Mouse (Mus musculus) cerebellum, adult 11-12 months (tissue): ENCODE data around the gene Mapk1ip1.

Experiments
- DNase-seq: peaks from one replicate; pipeline ENCODE4 v3.0.0; 2022

Mapk1ip1 gene

GRCm38 (mm10) chr7:138845544-138846391 is at the start of gene Mapk1ip1, which contains the start of gene Ppp2r2d:
Gene Mapk1ip1, minus strand, starts transcription at chr7:138846273.
Gene Ppp2r2d, plus strand, starts transcription at chr7:138846079.
- peak; percentile 97 for DNase-seq

- DNase-seq = no peak
Measured at GRCm38 (mm10) chr7:138885365-138886289, 39.6 kb upstream of the Mapk1ip1 start.

- no peak for DNase-seq
Measured at GRCm38 (mm10) chr7:138883724-138884123, 37.7 kb upstream of the Mapk1ip1 start.

GRCm38 (mm10) chr7:138875031-138875430 is 29.0 kb upstream of the Mapk1ip1 start:
- no peak for DNase-seq

GRCm38 (mm10) chr7:138872956-138873355 is 26.9 kb upstream of the Mapk1ip1 start:
- no peak for DNase-seq

GRCm38 (mm10) chr7:138868316-138868715 is 22.2 kb upstream of the Mapk1ip1 start:
- DNase-seq = no peak

- no peak for DNase-seq
Measured at GRCm38 (mm10) chr7:138867286-138867685, 21.2 kb upstream of the Mapk1ip1 start.

GRCm38 (mm10) chr7:138864776-138865175 is 18.7 kb upstream of the Mapk1ip1 start:
- no peak for DNase-seq

- no peak for DNase-seq
Measured at GRCm38 (mm10) chr7:138863950-138864572, 18.0 kb upstream of the Mapk1ip1 start.

- no peak for DNase-seq
Measured at GRCm38 (mm10) chr7:138856670-138857069, 10.6 kb upstream of the Mapk1ip1 start.

- no peak for DNase-seq
Measured at GRCm38 (mm10) chr7:138854201-138854600, 8.1 kb upstream of the Mapk1ip1 start.

- no peak for DNase-seq
Measured at GRCm38 (mm10) chr7:138853417-138854031, 7.5 kb upstream of the Mapk1ip1 start.

GRCm38 (mm10) chr7:138850083-138850482 is 4.0 kb upstream of the Mapk1ip1 start:
- no peak for DNase-seq

GRCm38 (mm10) chr7:138848028-138848920 is 2.2 kb upstream of the Mapk1ip1 start:
- DNase-seq = no peak

GRCm38 (mm10) chr7:138847316-138848027 is 1.4 kb upstream of the Mapk1ip1 start:
- DNase-seq = no peak

GRCm38 (mm10) chr7:138846502-138846991 is 474 bp upstream of the Mapk1ip1 start:
- no peak for DNase-seq

GRCm38 (mm10) chr7:138845111-138845510 is 962 bp downstream of the Mapk1ip1 start:
- DNase-seq = no peak

- DNase-seq = no peak
Measured at GRCm38 (mm10) chr7:138843421-138843820, 2.7 kb downstream of the Mapk1ip1 start.

- DNase-seq = no peak
Measured at GRCm38 (mm10) chr7:138841436-138842151, 4.5 kb downstream of the Mapk1ip1 start.

GRCm38 (mm10) chr7:138840594-138841021 is 5.5 kb downstream of the Mapk1ip1 start:
- peak; percentile 74 for DNase-seq
